Mouse (Mus musculus): ENCODE measurements around the gene Slc48a1. TPM values are rescaled to one million over a fixed set of nuclear protein-coding genes. Genes with fewer than 3 reads are reported as not detected.
A peak's percentile ranks its signal among the peaks of the same experiment; 100 is the strongest.

Slc48a1 gene
- polyA plus RNA-seq, 1 experiment from 2014 or later, result 31.3 TPM

GRCm38 (mm10) chr15:97827401-97827800 is 49.1 kb downstream of the Slc48a1 start:
- 91% methylated on average over 8 of the region's 8 CpGs for WGBS
- peaks cover 22% of the 10 kb centered on the region for H3K27me3 ChIP-seq (ENCODE audit: insufficient read depth, poor library complexity, severe bottlenecking)
- H3K4me1 ChIP-seq (replicated peaks), result peaks cover 96% of the 10 kb centered on the region
- H3K27ac ChIP-seq, result no peak overlapping the region
- H3K36me3 ChIP-seq, result peaks cover 13% of the 10 kb centered on the region
- DNase-seq (ENCODE audit: low spot score), result no peak
- no peak overlapping the region for H3K4me3 ChIP-seq
- no peaks in the 10 kb centered on the region for H3K9me3 ChIP-seq

- WGBS, result 73% methylated on average over 6 of the region's 6 CpGs
- Histone ChIP-seq H3K27me3 (ENCODE audit: insufficient read depth, poor library complexity, severe bottlenecking) (peaks cover 24% of the 10 kb centered on the region), H3K36me3 (peaks cover 13% of the 10 kb centered on the region), H3K9me3 (no peaks in the 10 kb centered on the region), H3K4me3 (peak overlapping the region; percentile 91), H3K27ac (peak overlapping the region; percentile 54), H3K4me1 (replicated peaks) (peaks cover 96% of the 10 kb centered on the region)
- no peak for DNase-seq (ENCODE audit: low spot score)
Observed at GRCm38 (mm10) chr15:97828221-97828842, 50.0 kb downstream of the Slc48a1 start.

- Histone ChIP-seq H3K4me3 (peak overlapping the region; percentile 91; the same call in 1 of the 2 replicates), H3K27ac (peak overlapping the region; percentile 99), H3K27me3 (ENCODE audit: insufficient read depth, poor library complexity, severe bottlenecking) (peaks cover 30% of the 10 kb centered on the region), H3K36me3 (peaks cover 11% of the 10 kb centered on the region), H3K9me3 (no peaks in the 10 kb centered on the region), H3K4me1 (replicated peaks) (peaks cover 96% of the 10 kb centered on the region)
- 63% methylated on average over 5 of the region's 5 CpGs for WGBS
- no peak for DNase-seq (ENCODE audit: low spot score)
Observed at GRCm38 (mm10) chr15:97828901-97829338, 50.6 kb downstream of the Slc48a1 start.

- H3K4me3 ChIP-seq, result peak overlapping the region; percentile 91; the same call in 1 of the 2 replicates
- WGBS, result 56% methylated on average over 2 of the region's 2 CpGs
- peak overlapping the region; percentile 99 for H3K27ac ChIP-seq
Observed at GRCm38 (mm10) chr15:97829432-97829831, 51.1 kb downstream of the Slc48a1 start.

GRCm38 (mm10) chr15:97830253-97830787 is 52.0 kb downstream of the Slc48a1 start:
- peak; percentile 34 for DNase-seq (ENCODE audit: low spot score)
- Histone ChIP-seq H3K36me3 (peaks cover 6% of the 10 kb centered on the region), H3K4me1 (replicated peaks) (peaks cover 84% of the 10 kb centered on the region), H3K27me3 (ENCODE audit: insufficient read depth, poor library complexity, severe bottlenecking) (peaks cover 27% of the 10 kb centered on the region), H3K27ac (peak overlapping the region; percentile 99), H3K9me3 (no peaks in the 10 kb centered on the region), H3K4me3 (peak overlapping the region; percentile 91)
- WGBS, result 13% methylated on average over 12 of the region's 12 CpGs

More at GRCm38 (mm10) chr15:97829432-97829831, 51.1 kb downstream of the Slc48a1 start:
- DNase-seq (ENCODE audit: low spot score), result no peak
- H3K36me3 ChIP-seq, result peaks cover 6% of the 10 kb centered on the region
- H3K9me3 ChIP-seq, result no peaks in the 10 kb centered on the region
- H3K27me3 ChIP-seq (ENCODE audit: insufficient read depth, poor library complexity, severe bottlenecking), result peaks cover 33% of the 10 kb centered on the region
- peaks cover 93% of the 10 kb centered on the region for H3K4me1 ChIP-seq (replicated peaks)

- peak; percentile 67 for DNase-seq (ENCODE audit: low spot score)
- Histone ChIP-seq H3K4me1 (replicated peaks) (peaks cover 79% of the 10 kb centered on the region), H3K27me3 (ENCODE audit: insufficient read depth, poor library complexity, severe bottlenecking) (peaks cover 22% of the 10 kb centered on the region), H3K9me3 (no peaks in the 10 kb centered on the region), H3K36me3 (peaks cover 6% of the 10 kb centered on the region), H3K27ac (peak overlapping the region; percentile 99), H3K4me3 (peak overlapping the region; percentile 91)
- under 1% methylated on average over 39 of the region's 39 CpGs for WGBS
Observed at GRCm38 (mm10) chr15:97830788-97831241, 52.5 kb downstream of the Slc48a1 start.

- peak overlapping the region; percentile 91 for H3K4me3 ChIP-seq
- peak; percentile 86 for DNase-seq (ENCODE audit: low spot score)
- peak overlapping the region; percentile 99 for H3K27ac ChIP-seq
- H3K27me3 ChIP-seq (ENCODE audit: insufficient read depth, poor library complexity, severe bottlenecking), result peaks cover 18% of the 10 kb centered on the region
- no peaks in the 10 kb centered on the region for H3K9me3 ChIP-seq
- WGBS, result under 1% methylated on average over 81 of the region's 84 CpGs
- H3K36me3 ChIP-seq, result peaks cover 4% of the 10 kb centered on the region
- peaks cover 78% of the 10 kb centered on the region for H3K4me1 ChIP-seq (replicated peaks)
Observed at GRCm38 (mm10) chr15:97831242-97831986, 53.1 kb downstream of the Slc48a1 start.

GRCm38 (mm10) chr15:97831987-97832640 is 53.8 kb downstream of the Slc48a1 start:
- Histone ChIP-seq H3K4me1 (replicated peaks) (peaks cover 72% of the 10 kb centered on the region), H3K4me3 (peak overlapping the region; percentile 91), H3K9me3 (no peaks in the 10 kb centered on the region), H3K27ac (peak overlapping the region; percentile 99), H3K36me3 (no peaks in the 10 kb centered on the region), H3K27me3 (ENCODE audit: insufficient read depth, poor library complexity, severe bottlenecking) (peaks cover 11% of the 10 kb centered on the region)
- peak; percentile 69 for DNase-seq (ENCODE audit: low spot score)
- WGBS, result 4% methylated on average over 10 of the region's 10 CpGs

GRCm38 (mm10) chr15:97832764-97833479 is 54.6 kb downstream of the Slc48a1 start:
- H3K4me1 ChIP-seq (replicated peaks), result peaks cover 75% of the 10 kb centered on the region
- no peak overlapping the region for H3K27ac ChIP-seq
- no peak overlapping the region; the same call in 1 of the 2 replicates for H3K4me3 ChIP-seq
- no peaks in the 10 kb centered on the region for H3K9me3 ChIP-seq
- H3K27me3 ChIP-seq (ENCODE audit: insufficient read depth, poor library complexity, severe bottlenecking), result peaks cover 11% of the 10 kb centered on the region
- 51% methylated on average over 9 of the region's 9 CpGs for WGBS
- H3K36me3 ChIP-seq, result no peaks in the 10 kb centered on the region
- no peak for DNase-seq (ENCODE audit: low spot score)

GRCm38 (mm10) chr15:97836153-97836893 is 58.0 kb downstream of the Slc48a1 start:
- Histone ChIP-seq H3K27ac (peak overlapping the region; percentile 45; the same call in 1 of the 2 replicates), H3K4me1 (replicated peaks) (peaks cover 67% of the 10 kb centered on the region)

GRCm38 (mm10) chr15:97836894-97837247 is 58.6 kb downstream of the Slc48a1 start:
- no peaks in the 10 kb centered on the region for H3K36me3 ChIP-seq
- no peak overlapping the region for H3K4me3 ChIP-seq
- no peak overlapping the region for H3K27ac ChIP-seq
- peaks cover 15% of the 10 kb centered on the region for H3K27me3 ChIP-seq (ENCODE audit: insufficient read depth, poor library complexity, severe bottlenecking)
- no peaks in the 10 kb centered on the region for H3K9me3 ChIP-seq
- 70% methylated on average over 8 of the region's 8 CpGs for WGBS
- no peak for DNase-seq (ENCODE audit: low spot score)
- peaks cover 61% of the 10 kb centered on the region for H3K4me1 ChIP-seq (replicated peaks)

More at GRCm38 (mm10) chr15:97836153-97836893, 58.0 kb downstream of the Slc48a1 start:
- Histone ChIP-seq H3K9me3 (no peaks in the 10 kb centered on the region), H3K36me3 (no peaks in the 10 kb centered on the region), H3K4me3 (no peak overlapping the region), H3K27me3 (ENCODE audit: insufficient read depth, poor library complexity, severe bottlenecking) (peaks cover 15% of the 10 kb centered on the region)
- no peak for DNase-seq (ENCODE audit: low spot score)
- 53% methylated on average over 17 of the region's 17 CpGs for WGBS
